Mouse (Mus musculus) stomach, postnatal 0 days (tissue): Measurements from ENCODE around the gene Myh3.

Experiments used
- CTCF ChIP-seq: IDR thresholded peaks from 2 replicates; pipeline ENCODE4 v1.5.1; 2016; ENCODE audit warnings: antibody characterized with exemption, low read depth, mild to moderate bottlenecking, moderate library complexity
- EP300 ChIP-seq: optimal IDR thresholded peaks from 2 replicates; pipeline ENCODE3; 2016; ENCODE audit warnings: antibody characterized with exemption

DNA sequence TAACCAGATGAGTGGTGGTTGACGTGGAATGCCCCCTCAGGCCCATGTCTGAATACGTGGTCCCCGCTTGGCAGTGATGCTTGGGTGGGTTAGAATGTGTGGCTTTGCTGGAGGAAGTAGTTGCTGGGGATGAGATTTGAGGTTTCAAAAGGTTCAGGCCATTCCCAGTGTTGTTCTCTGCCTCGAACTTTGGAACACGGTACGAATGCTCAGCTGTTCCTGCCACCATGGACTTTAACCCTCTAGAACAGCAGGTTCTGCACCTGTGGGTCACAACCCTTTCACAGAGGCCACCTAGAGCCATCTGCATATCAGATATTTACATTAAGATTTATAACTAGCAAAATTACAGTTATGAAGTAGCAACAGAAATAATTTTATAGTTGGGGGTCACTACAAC, 41.9 kb upstream of the Myh3 start:
- TF ChIP-seq CTCF (no peak), EP300 (no peak)
